Mouse (Mus musculus) A20 (cell line): ENCODE data around the gene Tead3.
"Not testable (repeated sequence)": the region's sequence is repeated elsewhere in the genome, so short reads cannot be mapped to it uniquely, and the experiment has no call there.

ENCODE experiments used
- DNase-seq: peaks from one replicate; pipeline ENCODE4 v3.0.0-alpha.2; 2011; ENCODE audit warnings: low read depth, low spot score

Gene Tead3

DNA sequence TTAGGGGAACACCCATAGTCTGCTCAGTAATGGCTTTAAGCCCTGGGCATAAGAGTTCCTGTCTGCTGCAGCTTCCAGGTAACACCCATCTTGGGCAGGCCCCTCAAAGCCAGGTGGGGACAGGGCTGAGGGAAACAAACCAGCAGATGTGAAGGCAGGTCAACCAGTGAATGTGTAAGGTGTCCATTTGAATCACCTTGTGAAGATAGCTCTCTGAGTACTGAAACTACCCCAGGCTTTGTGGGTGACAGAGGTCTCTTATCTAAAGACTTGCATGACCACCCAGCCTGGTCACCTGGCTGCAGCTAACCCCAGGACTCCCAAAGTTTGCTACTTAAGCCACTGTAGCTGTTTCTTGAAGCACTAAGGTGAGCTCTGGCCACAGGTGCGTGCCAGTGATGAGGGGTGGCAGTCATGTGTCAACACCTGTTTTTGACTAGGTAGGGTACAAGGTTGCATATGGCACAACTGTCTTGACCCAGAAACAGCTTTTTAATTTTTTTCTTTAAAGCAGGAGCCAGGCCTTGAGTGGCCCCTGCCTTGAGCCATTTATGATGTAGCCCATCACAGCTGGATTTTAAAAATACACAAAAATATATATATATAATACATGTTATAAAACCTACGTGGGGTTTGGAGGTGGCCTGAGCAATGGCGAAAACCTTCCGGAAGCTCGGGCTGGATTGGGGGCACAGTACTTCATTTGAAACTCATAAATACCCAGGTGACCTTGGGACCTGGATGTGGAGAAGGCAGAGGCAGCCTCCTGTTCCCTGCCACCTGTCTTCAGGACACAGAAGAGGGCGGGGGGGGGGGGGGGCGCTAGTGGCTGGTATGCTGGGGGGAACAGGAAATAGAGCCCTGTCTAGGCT lies 19.1 kb downstream of the Tead3 start:
- DNase-seq = peak; percentile 45

GRCm38 (mm10) chr17:28330590-28330989 lies 20.0 kb downstream of the Tead3 start:
- not testable (repeated sequence) for DNase-seq

GRCm38 (mm10) chr17:28330232-28330546 lies 20.4 kb downstream of the Tead3 start:
- no peak for DNase-seq

DNA sequence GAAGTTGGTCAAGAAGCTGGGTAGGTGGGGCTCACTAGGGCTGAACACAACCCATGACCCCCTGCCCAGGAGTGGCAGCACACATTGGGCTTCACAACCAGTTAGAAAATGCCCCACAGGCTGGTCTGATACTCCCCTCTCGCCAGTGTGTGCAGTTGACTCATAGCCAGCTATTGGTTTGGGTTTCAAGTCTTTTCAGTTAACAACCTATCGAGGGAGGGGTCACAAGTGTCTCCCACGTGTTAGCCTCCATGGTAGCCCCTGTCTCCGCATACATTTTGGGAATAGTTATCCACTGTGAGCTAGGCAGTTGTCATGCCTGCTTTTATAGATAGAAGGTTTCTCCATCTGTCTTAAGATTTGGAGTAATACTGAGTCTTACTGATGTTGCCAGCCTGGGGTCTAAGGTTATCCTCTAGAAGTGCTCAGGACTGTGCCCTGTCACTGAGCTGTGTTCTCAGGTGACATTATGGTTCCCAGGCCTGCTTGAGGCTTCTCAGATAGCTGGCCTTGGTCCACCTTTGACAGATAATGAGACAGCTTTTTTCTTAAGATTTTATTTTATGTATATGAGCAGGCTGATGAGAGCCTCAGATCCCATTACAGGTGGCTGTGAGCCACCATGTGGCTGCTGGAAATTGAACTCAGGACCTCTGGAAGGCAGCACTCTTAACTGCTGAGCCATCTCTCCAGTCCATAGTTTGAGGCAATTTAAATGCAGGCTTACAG lies 20.9 kb downstream of the Tead3 start:
- peak; percentile 34 for DNase-seq

GRCm38 (mm10) chr17:28328946-28329345 lies 21.7 kb downstream of the Tead3 start:
- peak; percentile 34 for DNase-seq

DNA sequence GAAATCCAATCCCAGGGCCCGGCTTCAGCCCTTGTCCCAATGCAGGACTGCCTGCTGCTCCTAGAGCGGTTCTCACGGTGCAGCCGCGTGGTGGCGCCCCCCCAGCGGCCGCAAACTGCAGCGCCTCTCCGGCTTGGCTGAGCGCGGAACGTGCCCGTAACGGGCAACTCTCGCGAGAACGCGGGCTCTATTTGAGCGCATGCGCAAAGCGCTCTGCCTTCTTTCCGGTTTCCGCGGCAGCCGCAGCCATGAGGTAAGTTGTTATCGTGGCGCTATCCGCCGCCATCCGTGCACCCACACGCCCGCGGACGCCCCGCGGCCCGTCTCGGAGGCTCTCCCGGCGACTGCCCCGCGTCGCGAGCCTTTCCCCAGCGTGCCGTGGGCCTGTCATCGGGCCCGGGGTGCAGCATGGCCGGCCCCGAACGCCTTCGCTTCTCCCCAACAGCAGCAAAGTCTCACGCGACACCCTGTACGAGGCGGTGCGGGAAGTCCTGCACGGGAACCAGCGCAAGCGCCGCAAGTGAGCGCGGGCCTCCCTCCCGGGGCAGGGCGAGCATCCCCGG lies 22.2 kb downstream of the Tead3 start, which contains the start of gene Rpl10a:
Gene Rpl10a (plus strand): TSS at position 106 of the 563 bp plus-strand sequence.
- peak; percentile 96 for DNase-seq

- no peak for DNase-seq
Measured at GRCm38 (mm10) chr17:28327673-28328325, 22.8 kb downstream of the Tead3 start.

- DNase-seq = no peak
Measured at GRCm38 (mm10) chr17:28326951-28327350, 23.7 kb downstream of the Tead3 start.

- no peak for DNase-seq
Measured at GRCm38 (mm10) chr17:28325751-28326150, 24.9 kb downstream of the Tead3 start.

DNA sequence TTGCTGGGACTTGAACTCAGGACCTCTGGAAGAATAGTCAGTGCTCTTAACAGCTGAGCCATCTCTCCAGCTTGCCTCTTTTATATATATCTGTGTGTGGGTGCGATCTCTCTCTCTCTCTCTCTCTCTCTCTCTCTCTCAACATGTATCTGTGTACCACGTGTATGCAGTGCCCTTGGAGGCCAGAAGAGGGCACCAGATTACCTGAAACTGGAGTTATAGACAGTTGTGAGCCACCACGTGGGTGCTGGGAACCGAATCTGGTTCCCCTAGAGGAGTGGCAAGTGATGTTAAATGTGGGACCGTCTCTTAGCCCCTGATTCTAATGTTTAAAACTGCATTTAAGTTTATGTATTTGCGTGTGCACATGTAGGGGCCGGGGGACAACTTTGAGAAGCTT lies 26.2 kb downstream of the Tead3 start:
- DNase-seq = not testable (repeated sequence)

DNA sequence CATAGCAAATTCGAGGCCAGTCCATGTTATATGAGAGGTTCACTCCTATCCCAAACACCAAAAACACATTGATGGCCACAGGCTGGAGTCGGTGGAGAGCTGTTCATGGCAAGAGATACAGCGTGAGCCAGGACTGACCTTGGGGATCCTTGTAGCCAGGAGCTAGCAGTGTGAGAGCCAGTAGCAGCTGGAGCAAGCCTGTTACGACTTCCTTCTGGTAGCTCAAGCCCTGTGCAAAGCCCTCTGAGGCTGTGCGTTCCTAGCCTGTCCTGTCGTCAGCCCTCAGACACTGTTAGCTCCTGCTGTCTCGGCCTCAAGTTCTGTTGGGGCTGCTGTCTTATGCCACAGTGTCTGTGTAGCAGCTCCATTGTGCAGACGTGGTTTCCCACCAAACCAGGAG lies 26.8 kb downstream of the Tead3 start:
- DNase-seq = no peak

DNA sequence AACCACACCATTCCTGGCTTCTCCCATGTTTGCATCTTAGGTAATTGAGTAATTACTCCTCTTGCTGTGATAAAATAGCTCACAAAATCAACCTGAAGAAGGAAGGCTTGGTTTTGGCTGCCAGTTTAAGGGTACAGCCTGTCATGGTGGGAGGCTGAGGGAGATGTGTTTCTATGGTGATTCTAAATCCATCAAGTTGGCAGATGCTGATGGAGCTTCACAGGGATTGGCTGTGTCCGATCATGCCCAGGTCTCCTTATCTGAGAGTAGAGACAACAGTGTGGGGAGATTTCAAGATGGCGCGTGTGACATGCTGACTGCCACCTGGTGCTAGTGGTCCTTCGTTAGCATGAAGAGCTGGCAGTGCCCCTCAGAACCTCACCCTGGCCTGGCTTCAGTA lies 28.9 kb downstream of the Tead3 start:
- DNase-seq = no peak

GRCm38 (mm10) chr17:28317725-28318124 lies 32.9 kb downstream of the Tead3 start:
- DNase-seq = no peak

DNA sequence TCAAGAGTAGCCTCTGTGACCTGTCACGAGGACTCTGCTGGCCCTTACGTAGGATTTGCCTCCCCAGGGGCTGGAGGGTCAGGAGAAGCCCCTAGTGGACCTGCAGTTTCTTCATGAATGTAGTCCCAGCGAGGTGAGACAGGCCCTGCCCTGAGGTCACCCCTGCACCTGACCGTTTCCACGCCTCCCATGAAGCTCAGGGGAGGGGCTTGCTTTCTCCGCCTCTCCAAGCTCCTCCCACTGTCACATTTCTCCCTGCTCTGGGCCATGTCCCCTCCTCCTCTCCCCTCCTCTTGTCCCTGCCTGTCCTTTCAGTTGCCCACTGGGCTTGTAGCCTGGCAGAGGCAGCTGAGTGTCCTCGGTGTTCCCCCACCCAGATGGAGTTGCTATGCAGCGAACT lies 33.5 kb downstream of the Tead3 start:
- DNase-seq = no peak

- no peak for DNase-seq
Measured at GRCm38 (mm10) chr17:28316476-28316875, 34.1 kb downstream of the Tead3 start.

DNA sequence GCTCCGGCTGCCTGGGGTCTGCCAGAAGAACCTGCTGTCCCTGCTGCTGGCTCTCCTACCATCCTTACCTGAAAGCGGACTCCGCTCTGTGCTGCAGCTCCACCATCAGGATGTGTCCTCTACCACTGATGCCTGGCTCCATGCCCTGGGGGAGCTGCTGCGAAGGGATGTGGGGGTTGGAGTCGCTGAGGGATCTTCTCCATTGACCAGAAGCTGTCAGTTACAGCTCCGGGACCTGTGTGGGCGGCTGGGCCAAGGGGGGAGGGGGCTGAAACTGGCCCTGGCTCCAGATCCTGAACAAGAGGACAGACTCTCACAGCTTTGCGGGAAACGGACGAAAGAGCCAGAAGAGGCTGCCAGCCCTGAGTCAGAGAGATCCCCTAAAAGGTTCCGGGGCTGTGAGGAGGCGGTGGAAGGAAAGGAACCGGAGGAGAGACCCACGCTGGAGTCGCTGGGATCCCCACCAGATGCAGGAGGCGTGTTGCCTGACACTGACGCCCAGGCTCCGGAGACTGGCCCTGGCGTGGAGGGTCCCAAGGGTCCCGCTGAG lies 34.9 kb downstream of the Tead3 start:
- no peak for DNase-seq

DNA sequence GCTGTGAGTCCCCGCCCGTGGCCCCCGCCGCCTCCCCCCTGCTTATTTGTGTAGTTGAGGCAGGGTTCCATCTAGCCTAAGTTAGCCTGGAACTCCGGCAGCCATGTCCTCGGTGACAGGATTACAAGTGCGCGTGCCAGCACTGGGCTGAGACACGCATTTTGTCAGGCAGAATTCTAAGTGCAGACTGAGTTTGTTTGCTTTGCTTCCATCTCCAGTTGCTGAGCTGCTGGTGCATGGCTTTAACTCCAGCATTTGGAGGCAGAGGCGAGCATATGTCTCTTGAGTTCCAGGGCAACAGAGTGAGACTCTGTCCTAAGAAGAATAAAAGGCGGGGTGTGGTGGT lies 36.8 kb downstream of the Tead3 start:
- DNase-seq = peak; percentile 66

DNA sequence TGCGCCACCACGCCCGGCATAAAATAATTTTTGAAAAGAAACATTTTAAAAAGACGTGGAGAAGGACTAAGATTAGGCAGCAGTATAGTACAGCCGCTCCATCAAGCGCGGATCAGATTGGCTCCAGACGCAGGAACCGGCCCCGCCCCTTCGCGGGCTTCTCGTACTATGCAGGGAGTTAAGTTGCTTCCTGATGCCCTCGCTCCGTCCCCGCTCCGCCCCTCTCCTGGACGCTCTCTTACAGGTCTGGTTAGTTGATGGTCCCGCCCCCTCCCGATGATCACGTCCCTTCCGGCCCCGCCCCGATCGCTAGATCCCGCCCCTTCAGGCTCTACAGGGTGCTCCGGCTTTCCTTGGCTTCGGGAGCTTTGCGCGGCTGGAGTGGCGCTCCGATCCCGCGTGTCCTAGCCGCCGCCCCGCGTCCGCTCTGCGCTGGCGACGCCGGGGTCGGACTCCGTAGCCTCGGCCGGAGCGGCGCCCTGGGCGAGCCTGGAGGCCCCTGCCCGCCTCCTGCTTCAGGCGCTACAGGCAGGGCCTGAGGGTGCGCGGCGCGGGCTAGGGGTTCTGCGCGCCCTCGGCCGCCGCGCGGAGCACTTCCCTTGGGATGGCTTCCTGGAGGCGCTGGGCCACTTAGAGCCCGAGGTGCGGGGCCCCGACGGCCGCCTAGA lies 37.3 kb downstream of the Tead3 start, which contains the start of gene Fance:
Gene Fance (plus strand): TSS at position 308 of the 668 bp plus-strand sequence.
- peak; percentile 99 for DNase-seq

GRCm38 (mm10) chr17:28312232-28313211 lies 38.1 kb downstream of the Tead3 start:
- DNase-seq = peak; percentile 90
